Mouse (Mus musculus) heart, postnatal 0 days (tissue): ENCODE data around the gene Eef2k. TPM values are rescaled to one million over a fixed set of nuclear protein-coding genes. Genes with fewer than 3 reads are reported as not detected.

ENCODE experiments used
- ATAC-seq: fragments of 200-750 bp; cut with Nextera tagmentation; 2 replicates; pipeline ENCODE4 v1.8.0; 2017; ENCODE audit warnings: low read depth, moderate number of reproducible peaks, moderate library complexity; ENCODE audit not compliant: insufficient read depth
- DNase-seq: peaks from one replicate; pipeline ENCODE4 v3.0.0-alpha.2; 2016; ENCODE audit warnings: low spot score
- H3K27ac ChIP-seq: fragments of 300-500 bp; sonication (generic); 2 replicates; pipeline ENCODE4 v1.5.1; 2014; ENCODE audit warnings: low read depth, mild to moderate bottlenecking
- H3K27me3 ChIP-seq: fragments of 300-500 bp; sonication (generic); 2 replicates; pipeline ENCODE4 v1.6.1; 2014; ENCODE audit warnings: low read length, mixed read lengths; ENCODE audit not compliant: control insufficient read depth, insufficient read depth
- H3K36me3 ChIP-seq: fragments of 300-500 bp; sonication (generic); replicated peaks from 2 replicates; pipeline ENCODE4 v1.6.1; 2014; ENCODE audit warnings: low read length, mixed read lengths; ENCODE audit not compliant: control insufficient read depth, insufficient read depth
- H3K4me1 ChIP-seq: fragments of 300-500 bp; sonication (generic); 2 replicates; pipeline ENCODE4 v1.6.1; 2014; ENCODE audit warnings: antibody characterized with exemption; ENCODE audit not compliant: control insufficient read depth, insufficient read depth
- H3K4me2 ChIP-seq: fragments of 300-500 bp; sonication (generic); 2 replicates; pipeline ENCODE4 v1.6.1; 2014; ENCODE audit warnings: low read depth, mild to moderate bottlenecking, low read length, moderate library complexity
- H3K4me3 ChIP-seq: fragments of 300-500 bp; sonication (generic); 2 replicates; pipeline ENCODE4 v1.5.1; 2014; ENCODE audit warnings: low read depth, low read length
- H3K9ac ChIP-seq: fragments of 300-500 bp; sonication (generic); replicated peaks from 2 replicates; pipeline ENCODE4 v1.6.1; 2014; ENCODE audit warnings: low read depth, low read length, mixed read lengths
- H3K9me3 ChIP-seq: fragments of 300-500 bp; sonication (generic); replicated peaks from 2 replicates; pipeline ENCODE4 v1.6.1; 2016; ENCODE audit warnings: low read length; ENCODE audit not compliant: control insufficient read depth
- CTCF ChIP-seq: IDR thresholded peaks from 2 replicates; pipeline ENCODE4 v1.5.1; 2016; ENCODE audit warnings: antibody characterized with exemption, control low read depth, low read depth
- EP300 ChIP-seq: IDR thresholded peaks from 2 replicates; pipeline ENCODE4 v1.6.1; 2016; ENCODE audit warnings: antibody characterized with exemption, low read depth
- WGBS: fragments of 180-500 bp; shearing (Covaris S2); extraction: QIAGEN DNeasy Blood & Tissue Kit; methylation state at CpG from one replicate; pipeline ENCODE4 v1.1.7; 2014; 5-methylcytosine and 5-hydroxymethylcytosine counted together
- polyA plus RNA-seq: library from polyadenylated mRNA; unstranded; fragments of >200 nt; fragmentation: Nextera tagmentation; extraction: Ambion mirVana; gene quantifications from 2 replicates; pipeline ENCODE4 v1.2.1, GENCODE M21; 2015
- total RNA-seq: library from RNA; depleted of rRNA; stranded (reverse); fragments of >200 nt; gene quantifications from 2 replicates; pipeline ENCODE4 v1.2.3, GENCODE M21; 2014; ENCODE audit warnings: low replicate concordance

Eef2k gene
- total and polyA plus RNA-seq, 2 experiments from 2014 or later, result 23.6 to 31.9 TPM

- TF ChIP-seq EP300 (no peak), CTCF (no peak)
- no peak overlapping the region for H3K4me2 ChIP-seq
- H3K9me3 ChIP-seq, result no peaks in the 10 kb centered on the region
- no peak overlapping the region for H3K9ac ChIP-seq
- no peak overlapping the region for H3K4me3 ChIP-seq
- ATAC-seq (no peak), DNase-seq (no peak)
- H3K27ac ChIP-seq, result no peak overlapping the region
- no peaks in the 10 kb centered on the region for H3K4me1 ChIP-seq
- peaks cover 86% of the 10 kb centered on the region for H3K36me3 ChIP-seq
- 91% methylated on average over 7 of the region's 7 CpGs for WGBS
- no peaks in the 10 kb centered on the region for H3K27me3 ChIP-seq
These were observed 90.5 kb downstream of the Eef2k start for GRCm38 (mm10) chr7:120933110-120933509.

- no peaks in the 10 kb centered on the region for H3K27me3 ChIP-seq
These were observed 91.1 kb downstream of the Eef2k start for GRCm38 (mm10) chr7:120933680-120934195.

GRCm38 (mm10) chr7:120934716-120935115 is 92.1 kb downstream of the Eef2k start:
- no peaks in the 10 kb centered on the region for H3K27me3 ChIP-seq
- no peak overlapping the region for H3K4me3 ChIP-seq
- no peaks in the 10 kb centered on the region for H3K4me1 ChIP-seq
- no peaks in the 10 kb centered on the region for H3K9me3 ChIP-seq
- H3K9ac ChIP-seq, result no peak overlapping the region
- ATAC-seq, result peak; percentile 65; the same call in 1 of the 2 replicates
- peaks cover 86% of the 10 kb centered on the region for H3K36me3 ChIP-seq
- TF ChIP-seq CTCF (peak; percentile 83), EP300 (no peak)
- H3K4me2 ChIP-seq, result no peak overlapping the region
- DNase-seq, result peak; percentile 64
- H3K27ac ChIP-seq, result no peak overlapping the region
- 28% methylated on average over 5 of the region's 5 CpGs for WGBS

More at GRCm38 (mm10) chr7:120933680-120934195, 91.1 kb downstream of the Eef2k start:
- no peaks in the 10 kb centered on the region for H3K4me1 ChIP-seq
- H3K4me3 ChIP-seq, result no peak overlapping the region
- no peak for TF ChIP-seq EP300
- TF ChIP-seq CTCF, result no peak
- H3K9me3 ChIP-seq, result no peaks in the 10 kb centered on the region
- DNase-seq (no peak), ATAC-seq (no peak)
- H3K9ac ChIP-seq, result no peak overlapping the region
- peaks cover 86% of the 10 kb centered on the region for H3K36me3 ChIP-seq
- no peak overlapping the region for H3K4me2 ChIP-seq
- H3K27ac ChIP-seq, result no peak overlapping the region
- 79% methylated on average over 5 of the region's 5 CpGs for WGBS

- no peak for ATAC-seq
- WGBS, result 69% methylated on average over 4 of the region's 4 CpGs
- H3K27me3 ChIP-seq, result no peaks in the 10 kb centered on the region
These were observed 93.9 kb downstream of the Eef2k start for GRCm38 (mm10) chr7:120936522-120936921.

GRCm38 (mm10) chr7:120938206-120938605 is 95.6 kb downstream of the Eef2k start:
- Histone ChIP-seq H3K9me3 (no peaks in the 10 kb centered on the region), H3K36me3 (peaks cover 86% of the 10 kb centered on the region)
- no peak for DNase-seq

More at GRCm38 (mm10) chr7:120936522-120936921, 93.9 kb downstream of the Eef2k start:
- Histone ChIP-seq H3K9ac (no peak overlapping the region), H3K4me3 (no peak overlapping the region), H3K27ac (no peak overlapping the region), H3K36me3 (peaks cover 87% of the 10 kb centered on the region), H3K4me2 (no peak overlapping the region), H3K9me3 (no peaks in the 10 kb centered on the region), H3K4me1 (no peaks in the 10 kb centered on the region)
- TF ChIP-seq CTCF (no peak), EP300 (no peak)
- DNase-seq, result no peak

GRCm38 (mm10) chr7:120940343-120940742 is 97.7 kb downstream of the Eef2k start:
- Histone ChIP-seq H3K9ac (no peak overlapping the region), H3K27me3 (no peaks in the 10 kb centered on the region), H3K4me3 (no peak overlapping the region), H3K9me3 (no peaks in the 10 kb centered on the region), H3K4me1 (no peaks in the 10 kb centered on the region), H3K36me3 (peaks cover 91% of the 10 kb centered on the region), H3K27ac (no peak overlapping the region), H3K4me2 (no peak overlapping the region)
- WGBS, result 89% methylated on average over 12 of the region's 12 CpGs
- ATAC-seq, result no peak
- DNase-seq, result no peak
- TF ChIP-seq CTCF, result no peak
- no peak for TF ChIP-seq EP300

More at GRCm38 (mm10) chr7:120938206-120938605, 95.6 kb downstream of the Eef2k start:
- no peaks in the 10 kb centered on the region for H3K4me1 ChIP-seq
- H3K27ac ChIP-seq, result no peak overlapping the region
- TF ChIP-seq EP300 (no peak), CTCF (no peak)
- no peaks in the 10 kb centered on the region for H3K27me3 ChIP-seq
- no peak overlapping the region for H3K9ac ChIP-seq
- WGBS, result 81% methylated on average over 9 of the region's 9 CpGs
- H3K4me3 ChIP-seq, result no peak overlapping the region
- H3K4me2 ChIP-seq, result no peak overlapping the region
- no peak for ATAC-seq
